Mouse (Mus musculus): ENCODE measurements at regions not wholly inside any gene's neighbourhood (a gene's known extent, or its start where the extent isn't known, plus 50 kb on each side); places are given as distances from the start of the nearest gene placed in this dataset.

- TF ChIP-seq ZC3H11A (IDR thresholded peaks at IDR 0.05; ENCODE audit: borderline replicate concordance, low read depth, low read length) (no peak), MAFK (IDR thresholded peaks at IDR 0.05; ENCODE audit: insufficient read depth, low read depth, low read length) (no peak), ZNF384 (IDR thresholded peaks at IDR 0.05; ENCODE audit: low read depth, low read length) (no peak), CHD2 (IDR thresholded peaks at IDR 0.05; ENCODE audit: low read depth, low read length) (no peak), HCFC1 (IDR thresholded peaks at IDR 0.05; ENCODE audit: borderline replicate concordance, insufficient read depth, low read length) (no peak)
Observed at GRCm38 (mm10) chr16:52934749-52935148, 480.9 kb upstream of the Alcam start.

Measured in ES-E14 (cell line).